Mouse (Mus musculus) spleen, adult 2 months (tissue): ENCODE data around the gene Col1a2. TPM values are rescaled to one million over a fixed set of nuclear protein-coding genes. Genes with fewer than 3 reads are reported as not detected.

ENCODE experiments used
- DNase-seq, 2 experiments: peaks; one replicate each; pipeline versions ENCODE4 v3.0.0 to v3.0.0-alpha.2; 2012 to 2021; ENCODE audit warnings: low spot score in 2 of 2, low read depth in 1 of 2
- H3K27ac ChIP-seq: fragments of 200-500 bp; 2 replicates; pipeline ENCODE4 v1.5.1; 2012; ENCODE audit warnings: low read length, inconsistent platforms; ENCODE audit not compliant: insufficient read depth
- H3K27me3 ChIP-seq: fragments of 200-500 bp; 2 replicates; pipeline ENCODE4 v1.6.1; 2012; ENCODE audit warnings: mild to moderate bottlenecking, moderate library complexity, low read length, inconsistent platforms; ENCODE audit not compliant: control insufficient read depth, insufficient read depth
- H3K36me3 ChIP-seq: fragments of 200-500 bp; 2 replicates; pipeline ENCODE4 v1.6.1; 2012; ENCODE audit warnings: mild to moderate bottlenecking, low read length, inconsistent platforms; ENCODE audit not compliant: control insufficient read depth, insufficient read depth
- H3K4me1 ChIP-seq: fragments of 200-500 bp; 2 replicates; pipeline ENCODE4 v1.6.1; 2011; ENCODE audit warnings: inconsistent platforms; ENCODE audit not compliant: control insufficient read depth, insufficient read depth, insufficient read length
- H3K4me3 ChIP-seq: fragments of 200-500 bp; 2 replicates; pipeline ENCODE4 v1.5.1; 2011; ENCODE audit warnings: mild to moderate bottlenecking, inconsistent platforms; ENCODE audit not compliant: insufficient read depth, insufficient read length; ENCODE audit errors: extremely low read depth
- CTCF ChIP-seq: fragments of 200-500 bp; IDR thresholded peaks from 2 replicates; pipeline ENCODE4 v1.5.1; 2011; ENCODE audit warnings: mild to moderate bottlenecking, inconsistent platforms; ENCODE audit not compliant: insufficient read depth, insufficient read length, insufficient replicate concordance; ENCODE audit errors: extremely low read depth
- POLR2A ChIP-seq: fragments of 200-500 bp; IDR thresholded peaks from 2 replicates; pipeline ENCODE4 v1.6.1; 2011; ENCODE audit warnings: low read depth, low read length, inconsistent platforms
- WGBS: fragments of 180-500 bp; shearing (Covaris S2); methylation state at CpG from one replicate; pipeline ENCODE4 v1.1.7; 2018; 5-methylcytosine and 5-hydroxymethylcytosine counted together
- polyA plus RNA-seq: library from polyadenylated mRNA; depleted of rRNA; stranded (reverse); fragments of >200 nt; gene quantifications from 2 replicates; pipeline ENCODE4 v1.2.3, GENCODE M21; 2012

Col1a2 gene
- polyA plus RNA-seq, 1 experiment: 54.0 TPM

DNA sequence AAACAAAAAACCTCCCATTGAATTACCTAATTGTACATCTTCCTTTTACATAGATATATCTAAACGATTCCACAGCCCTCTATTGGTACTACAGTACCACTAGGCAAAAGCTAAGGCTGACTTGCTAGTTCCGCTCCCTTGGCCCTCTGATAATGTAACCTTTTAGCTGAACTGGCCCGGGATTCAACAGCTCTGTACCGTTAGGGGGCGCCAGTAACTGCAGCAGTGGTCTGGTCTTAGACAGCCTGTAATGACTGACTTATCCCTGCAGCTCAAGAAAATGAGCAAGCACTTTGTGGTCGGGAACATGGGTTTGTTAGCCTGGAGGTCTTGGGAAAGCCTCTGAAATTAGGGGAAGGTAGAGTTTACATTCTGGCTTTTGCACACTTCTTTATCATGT, 39.9 kb downstream of the Col1a2 start:
- Histone ChIP-seq H3K27ac (no peak overlapping the region), H3K36me3 (no peaks in the 10 kb centered on the region), H3K4me1 (no peaks in the 10 kb centered on the region), H3K27me3 (no peaks in the 10 kb centered on the region), H3K4me3 (no peak overlapping the region)
- TF ChIP-seq CTCF (peak; percentile 29; the same call in 1 of the 2 replicates), POLR2A (no peak)
- 45% methylated on average over 6 of the region's 6 CpGs for WGBS
- no peak for DNase-seq

GRCm38 (mm10) chr6:4545727-4546126, 41.1 kb downstream of the Col1a2 start:
- H3K4me3 ChIP-seq: no peak overlapping the region
- H3K27ac ChIP-seq: no peak overlapping the region
- no peaks in the 10 kb centered on the region for H3K4me1 ChIP-seq
- H3K27me3 ChIP-seq: no peaks in the 10 kb centered on the region
- H3K36me3 ChIP-seq: no peaks in the 10 kb centered on the region
- DNase-seq: peak in 1 of 2 experiments; percentile 23
- 13% methylated on average over 8 of the region's 8 CpGs for WGBS
- TF ChIP-seq CTCF: peak; percentile 57; the same call in 1 of the 2 replicates
- no peak for TF ChIP-seq POLR2A

DNA sequence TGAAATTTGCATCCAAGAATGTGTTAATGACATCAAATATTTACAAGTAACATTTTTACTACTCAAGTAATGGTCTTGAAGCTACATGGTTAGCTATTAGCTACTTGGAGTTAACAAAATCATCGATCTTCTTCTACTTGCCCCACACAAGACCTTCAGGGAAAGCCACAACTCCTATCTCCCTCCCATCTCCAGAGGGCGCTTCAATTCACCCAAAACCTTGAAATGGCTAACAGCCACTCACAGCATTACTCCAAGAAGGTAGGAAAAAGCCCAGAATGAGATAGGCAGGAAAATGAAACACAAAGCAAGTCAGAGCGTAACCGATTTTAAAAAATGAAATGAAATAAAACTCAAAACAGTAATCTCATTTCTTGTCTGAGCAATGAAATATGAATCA, 44.3 kb downstream of the Col1a2 start:
- no peaks in the 10 kb centered on the region for H3K4me1 ChIP-seq
- no peak overlapping the region for H3K27ac ChIP-seq
- no peak for TF ChIP-seq CTCF
- TF ChIP-seq POLR2A: no peak
- no peak for DNase-seq
- no peak overlapping the region for H3K4me3 ChIP-seq
- WGBS: 50% methylated on average over 4 of the region's 4 CpGs
- no peaks in the 10 kb centered on the region for H3K36me3 ChIP-seq
- no peaks in the 10 kb centered on the region for H3K27me3 ChIP-seq

DNA sequence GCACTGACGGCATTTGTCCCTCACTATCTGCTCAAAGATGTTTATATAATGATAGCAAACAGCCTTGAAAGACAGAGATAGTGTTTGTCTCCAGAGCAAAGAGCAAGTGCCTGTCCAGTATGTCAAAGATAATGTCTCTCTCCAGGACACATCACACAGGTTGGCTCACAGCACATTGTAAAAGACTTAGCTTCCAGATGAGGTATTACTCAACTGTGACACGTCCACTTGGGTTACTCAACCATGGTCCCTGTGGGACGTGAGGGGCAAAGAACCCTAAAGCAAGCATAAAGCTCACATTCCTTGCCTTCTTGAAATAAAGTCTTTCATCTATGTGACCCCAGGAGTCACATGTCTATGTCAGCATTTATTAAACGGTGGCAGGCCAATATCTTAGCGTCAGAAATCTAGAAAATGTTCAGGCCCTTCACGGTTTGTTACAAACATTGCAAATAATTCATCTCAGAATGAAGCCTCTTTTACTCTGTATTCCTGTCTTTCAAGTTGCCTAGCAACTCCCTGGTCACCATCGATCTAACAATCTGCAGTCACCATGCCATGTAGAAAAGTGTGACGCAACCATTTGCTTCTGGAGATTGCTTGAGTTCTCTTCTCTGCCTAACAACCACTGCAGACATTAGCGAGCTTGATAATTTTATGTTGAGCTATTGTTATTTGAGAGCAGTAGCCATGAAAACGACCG, 45.4 kb downstream of the Col1a2 start:
- H3K27me3 ChIP-seq: no peaks in the 10 kb centered on the region
- H3K36me3 ChIP-seq: no peaks in the 10 kb centered on the region
- DNase-seq: no peak
- WGBS: 78% methylated on average over 11 of the region's 11 CpGs
- H3K4me3 ChIP-seq: no peak overlapping the region
- TF ChIP-seq POLR2A (no peak), CTCF (no peak)
- no peak overlapping the region for H3K27ac ChIP-seq
- H3K4me1 ChIP-seq: no peaks in the 10 kb centered on the region

DNA sequence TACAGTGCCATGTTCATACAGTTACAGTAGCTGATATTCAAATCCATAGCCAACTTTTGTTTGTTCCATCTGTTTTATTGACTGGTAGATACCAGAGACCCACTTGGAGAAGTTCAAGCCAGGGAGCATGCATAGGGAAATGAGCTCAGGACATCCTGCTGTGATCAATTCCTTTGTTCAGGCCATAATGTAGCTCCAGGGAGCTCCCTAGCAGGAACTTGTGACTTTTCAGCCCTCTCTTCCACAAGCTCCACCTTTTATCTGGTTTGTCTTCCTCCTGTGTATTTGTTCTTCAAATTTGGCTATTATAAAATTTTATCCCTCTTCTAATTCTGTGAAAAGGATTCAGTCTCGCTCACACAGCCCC, 45.9 kb downstream of the Col1a2 start:
- Histone ChIP-seq H3K27ac (no peak overlapping the region), H3K27me3 (no peaks in the 10 kb centered on the region), H3K4me1 (no peaks in the 10 kb centered on the region), H3K36me3 (no peaks in the 10 kb centered on the region), H3K4me3 (no peak overlapping the region)
- 76% methylated on average over 1 of the region's 1 CpGs for WGBS
- no peak for TF ChIP-seq CTCF
- no peak for TF ChIP-seq POLR2A
- DNase-seq: no peak

GRCm38 (mm10) chr6:4555366-4555765, 50.8 kb downstream of the Col1a2 start:
- no peak for TF ChIP-seq CTCF
- no peak for TF ChIP-seq POLR2A
- DNase-seq: no peak
- H3K36me3 ChIP-seq: no peaks in the 10 kb centered on the region
- 93% methylated on average over 6 of the region's 6 CpGs for WGBS
- H3K27me3 ChIP-seq: no peaks in the 10 kb centered on the region; the same call in 1 of the 2 replicates
- no peak overlapping the region for H3K4me3 ChIP-seq
- H3K27ac ChIP-seq: no peak overlapping the region
- H3K4me1 ChIP-seq: no peaks in the 10 kb centered on the region

DNA sequence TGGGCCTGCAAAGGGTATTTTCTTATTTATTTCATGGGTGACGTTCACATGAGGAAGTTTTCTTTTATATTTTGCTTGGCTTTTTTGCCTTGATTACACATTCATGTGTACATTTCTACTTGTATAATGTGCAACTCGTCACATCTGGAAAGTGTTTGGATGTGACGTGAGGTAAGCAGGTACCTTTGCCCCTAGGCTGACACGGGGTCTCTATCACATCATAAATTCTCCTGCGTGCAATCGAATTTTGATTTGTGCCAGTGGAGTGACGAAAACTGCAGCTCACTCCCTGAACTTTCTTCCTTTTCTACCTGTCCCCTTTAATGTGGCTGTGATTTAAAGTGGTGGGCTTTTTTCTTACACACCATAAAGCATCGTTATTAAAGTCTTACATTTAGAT, 52.5 kb downstream of the Col1a2 start:
- no peak for DNase-seq
- TF ChIP-seq POLR2A: no peak
- TF ChIP-seq CTCF: no peak
- H3K27ac ChIP-seq: no peak overlapping the region
- no peaks in the 10 kb centered on the region; the same call in 1 of the 2 replicates for H3K27me3 ChIP-seq
- 89% methylated on average over 8 of the region's 8 CpGs for WGBS
- no peaks in the 10 kb centered on the region for H3K36me3 ChIP-seq
- no peak overlapping the region for H3K4me3 ChIP-seq
- H3K4me1 ChIP-seq: no peaks in the 10 kb centered on the region
